Mouse (Mus musculus) kidney, postnatal 10 days (tissue): ENCODE measurements around the gene Zc3hav1.
A peak's percentile ranks its signal among the peaks of the same experiment; 100 is the strongest.

Experiments used
- DNase-seq: peaks from one replicate; pipeline ENCODE4 v3.0.0; 2021; ENCODE audit warnings: mixed read lengths

The Zc3hav1 gene

GRCm38 (mm10) chr6:38351930-38352329 is 2.5 kb downstream of the Zc3hav1 start:
- no peak for DNase-seq

- DNase-seq: no peak
Observed at GRCm38 (mm10) chr6:38349806-38350205, 4.6 kb downstream of the Zc3hav1 start.

GRCm38 (mm10) chr6:38348811-38349453 is 5.5 kb downstream of the Zc3hav1 start:
- DNase-seq: no peak

- no peak for DNase-seq
Observed at GRCm38 (mm10) chr6:38347875-38348274, 6.5 kb downstream of the Zc3hav1 start.

- DNase-seq: peak; percentile 49
Observed at GRCm38 (mm10) chr6:38345796-38346195, 8.6 kb downstream of the Zc3hav1 start.

GRCm38 (mm10) chr6:38344006-38344670 is 10.3 kb downstream of the Zc3hav1 start:
- no peak for DNase-seq

- no peak for DNase-seq
Observed at GRCm38 (mm10) chr6:38343581-38343980, 10.8 kb downstream of the Zc3hav1 start.

- DNase-seq: no peak
Observed at GRCm38 (mm10) chr6:38342666-38342992, 11.8 kb downstream of the Zc3hav1 start.

- no peak for DNase-seq
Observed at GRCm38 (mm10) chr6:38341751-38342665, 12.4 kb downstream of the Zc3hav1 start.

GRCm38 (mm10) chr6:38339078-38339477 is 15.3 kb downstream of the Zc3hav1 start:
- DNase-seq: no peak

- peak; percentile 31 for DNase-seq
Observed at GRCm38 (mm10) chr6:38337951-38338350, 16.5 kb downstream of the Zc3hav1 start.

- no peak for DNase-seq
Observed at GRCm38 (mm10) chr6:38337166-38337705, 17.2 kb downstream of the Zc3hav1 start.

GRCm38 (mm10) chr6:38335264-38335663 is 19.1 kb downstream of the Zc3hav1 start:
- no peak for DNase-seq

- peak; percentile 75 for DNase-seq
Observed at GRCm38 (mm10) chr6:38326596-38326995, 27.8 kb downstream of the Zc3hav1 start.

GRCm38 (mm10) chr6:38320621-38321020 is 33.8 kb downstream of the Zc3hav1 start:
- DNase-seq: no peak

- DNase-seq: no peak
Observed at GRCm38 (mm10) chr6:38316050-38316449, 38.4 kb downstream of the Zc3hav1 start.

GRCm38 (mm10) chr6:38309741-38310140 is 44.7 kb downstream of the Zc3hav1 start:
- DNase-seq: no peak

GRCm38 (mm10) chr6:38304981-38305380 is 49.4 kb downstream of the Zc3hav1 start:
- no peak for DNase-seq

- DNase-seq: peak; percentile 86
Observed at GRCm38 (mm10) chr6:38298761-38299401, 55.5 kb downstream of the Zc3hav1 start, which contains the start of gene Zc3hav1l. Zc3hav1l (minus strand) TSS chr6:38299259.

GRCm38 (mm10) chr6:38298246-38298635 is 56.2 kb downstream of the Zc3hav1 start:
- peak; percentile 27 for DNase-seq

- no peak for DNase-seq
Observed at GRCm38 (mm10) chr6:38297580-38298245, 56.7 kb downstream of the Zc3hav1 start.

GRCm38 (mm10) chr6:38293708-38294107 is 60.7 kb downstream of the Zc3hav1 start:
- peak; percentile 16 for DNase-seq
